Mouse (Mus musculus) hindbrain, postnatal 0 days (tissue): ENCODE measurements around the gene Prr19. TPM values are rescaled to one million over a fixed set of nuclear protein-coding genes. Genes with fewer than 3 reads are reported as not detected.
"Not testable (repeated sequence)": the region's sequence is repeated elsewhere in the genome, so short reads cannot be mapped to it uniquely, and the experiment has no call there.

Experiments
- ATAC-seq: fragments of 200-750 bp; cut with Nextera tagmentation; 2 replicates; pipeline ENCODE4 v1.8.0; 2017; ENCODE audit warnings: mild to moderate bottlenecking, moderate TSS enrichment, moderate library complexity
- DNase-seq: peaks from one replicate; pipeline ENCODE4 v3.0.0-alpha.2; 2015; ENCODE audit warnings: low spot score
- H3K27ac ChIP-seq: fragments of 300-500 bp; sonication (generic); 2 replicates; pipeline ENCODE4 v1.5.1; 2014; ENCODE audit warnings: mild to moderate bottlenecking
- H3K27me3 ChIP-seq: fragments of 300-500 bp; sonication (generic); 2 replicates; pipeline ENCODE4 v1.6.1; 2014; ENCODE audit warnings: low read length, mixed read lengths; ENCODE audit not compliant: insufficient read depth
- H3K36me3 ChIP-seq: fragments of 300-500 bp; sonication (generic); 2 replicates; pipeline ENCODE4 v1.6.1; 2014; ENCODE audit warnings: low read length, mixed read lengths; ENCODE audit not compliant: insufficient read depth
- H3K4me1 ChIP-seq: fragments of 300-500 bp; sonication (generic); 2 replicates; pipeline ENCODE4 v1.6.1; 2014; ENCODE audit warnings: antibody characterized with exemption, low read length, mixed read lengths; ENCODE audit not compliant: insufficient read depth
- H3K4me2 ChIP-seq: fragments of 300-500 bp; sonication (generic); 2 replicates; pipeline ENCODE4 v1.6.1; 2014; ENCODE audit warnings: low read depth, mild to moderate bottlenecking, low read length, moderate library complexity, mixed read lengths
- H3K4me3 ChIP-seq: fragments of 300-500 bp; sonication (generic); 2 replicates; pipeline ENCODE4 v1.5.1; 2014; ENCODE audit warnings: low read length
- H3K9ac ChIP-seq: fragments of 300-500 bp; sonication (generic); replicated peaks from 2 replicates; pipeline ENCODE4 v1.6.1; 2014; ENCODE audit warnings: mild to moderate bottlenecking, low read length, moderate library complexity, mixed read lengths
- H3K9me3 ChIP-seq: fragments of 300-500 bp; sonication (generic); 2 replicates; pipeline ENCODE4 v1.6.1; 2016; ENCODE audit warnings: low read length, mixed read lengths
- CTCF ChIP-seq: IDR thresholded peaks from 2 replicates; pipeline ENCODE4 v1.5.1; 2016; ENCODE audit warnings: antibody characterized with exemption, control low read depth, low read depth
- WGBS: fragments of 180-500 bp; shearing (Covaris S2); extraction: QIAGEN DNeasy Blood & Tissue Kit; methylation state at CpG from one replicate; pipeline ENCODE4 v1.1.7; 2014; 5-methylcytosine and 5-hydroxymethylcytosine counted together
- polyA plus RNA-seq: library from polyadenylated mRNA; unstranded; fragments of >200 nt; fragmentation: Nextera tagmentation; extraction: Ambion mirVana; gene quantifications from 2 replicates; pipeline ENCODE4 v1.2.1, GENCODE M21; 2015
- total RNA-seq: library from RNA; depleted of rRNA; stranded (reverse); fragments of >200 nt; gene quantifications from 2 replicates; pipeline ENCODE4 v1.2.3, GENCODE M21; 2014; rRNA removed

Prr19 gene
- total RNA-seq (0.93 and 1.4 TPM in 2 replicates), polyA plus RNA-seq (3.1 and 3.6 TPM in 2 replicates)

GRCm38 (mm10) chr7:25301063-25301462 lies at the start of gene Prr19:
Gene Prr19 (plus strand): TSS chr7:25301411.
- H3K4me3 ChIP-seq: no peak within 1 kb of the TSS

GRCm38 (mm10) chr7:25251822-25252221 lies 49.4 kb upstream of the Prr19 start:
- no peak for DNase-seq
- no peak for ATAC-seq
- Histone ChIP-seq H3K36me3 (no peaks in the 10 kb centered on the region), H3K27ac (peak overlapping the region; percentile 87), H3K4me2 (peak overlapping the region; percentile 92), H3K9ac (peak overlapping the region; percentile 71), H3K4me1 (peaks cover 17% of the 10 kb centered on the region), H3K4me3 (peak overlapping the region; percentile 83), H3K9me3 (no peaks in the 10 kb centered on the region), H3K27me3 (no peaks in the 10 kb centered on the region)
- 8% methylated on average over 8 of the region's 8 CpGs for WGBS
- no peak for TF ChIP-seq CTCF

More at GRCm38 (mm10) chr7:25301063-25301462, at the start of gene Prr19:
- Histone ChIP-seq H3K36me3 (no peaks in the 10 kb centered on the region), H3K9ac (no peak within 1 kb of the TSS), H3K4me1 (peaks cover 7% of the 10 kb centered on the region; the same call in 1 of the 2 replicates), H3K27me3 (no peaks in the 10 kb centered on the region), H3K4me2 (0 out of 2 replicates have a peak within 1 kb of the TSS, but pooled peaks have one; percentile 21), H3K9me3 (no peaks in the 10 kb centered on the region), H3K27ac (no peak within 1 kb of the TSS)
- no peak for TF ChIP-seq CTCF
- WGBS: 55% methylated on average over 19 of the region's 19 CpGs
- peak; percentile 62 for ATAC-seq
- peak; percentile 78 for DNase-seq

GRCm38 (mm10) chr7:25261896-25262295 lies 39.3 kb upstream of the Prr19 start:
- no peak for TF ChIP-seq CTCF
- Histone ChIP-seq H3K4me1 (no peaks in the 10 kb centered on the region), H3K36me3 (no peaks in the 10 kb centered on the region), H3K27ac (no peak overlapping the region), H3K9me3 (no peaks in the 10 kb centered on the region), H3K4me3 (no peak overlapping the region), H3K4me2 (no peak overlapping the region), H3K27me3 (no peaks in the 10 kb centered on the region), H3K9ac (no peak overlapping the region)
- ATAC-seq (no peak), DNase-seq (no peak)
- WGBS: 87% methylated on average over 1 of the region's 1 CpGs

GRCm38 (mm10) chr7:25263968-25264870 lies 37.0 kb upstream of the Prr19 start:
- no peak for DNase-seq
- H3K9ac ChIP-seq: no peak overlapping the region
- no peak overlapping the region for H3K4me3 ChIP-seq
- no peak overlapping the region for H3K4me2 ChIP-seq
- no peak overlapping the region for H3K27ac ChIP-seq
- TF ChIP-seq CTCF: no peak
- 27% methylated on average over 17 of the region's 17 CpGs for WGBS
- no peaks in the 10 kb centered on the region for H3K27me3 ChIP-seq
- no peaks in the 10 kb centered on the region for H3K36me3 ChIP-seq
- H3K9me3 ChIP-seq: no peaks in the 10 kb centered on the region
- ATAC-seq: no peak
- H3K4me1 ChIP-seq: peaks cover 6% of the 10 kb centered on the region

- H3K4me3 ChIP-seq, H3K27me3 ChIP-seq, H3K36me3 ChIP-seq, H3K9ac ChIP-seq, DNase-seq, ATAC-seq, H3K4me2 ChIP-seq, H3K9me3 ChIP-seq, H3K27ac ChIP-seq: not testable (repeated sequence)
- 94% methylated on average over 5 of the region's 5 CpGs for WGBS
- peaks cover 14% of the 10 kb centered on the region for H3K4me1 ChIP-seq
Observed at GRCm38 (mm10) chr7:25265743-25266142, 35.5 kb upstream of the Prr19 start.

- H3K27ac ChIP-seq: no peak overlapping the region
- no peak for TF ChIP-seq CTCF
- WGBS: 89% methylated on average over 8 of the region's 8 CpGs
- ATAC-seq (no peak), DNase-seq (no peak)
- peak overlapping the region; percentile 78; the same call in 1 of the 2 replicates for H3K4me3 ChIP-seq
- H3K9ac ChIP-seq: no peak overlapping the region
- peak overlapping the region; percentile 55 for H3K4me2 ChIP-seq
- H3K36me3 ChIP-seq: peaks cover 3% of the 10 kb centered on the region; the same call in 1 of the 2 replicates
- H3K4me1 ChIP-seq: peaks cover 14% of the 10 kb centered on the region
- H3K9me3 ChIP-seq: no peaks in the 10 kb centered on the region
- no peaks in the 10 kb centered on the region for H3K27me3 ChIP-seq
Observed at GRCm38 (mm10) chr7:25266180-25266962, 34.8 kb upstream of the Prr19 start.
